Mouse (Mus musculus): Measurements from ENCODE around the gene Wdr78. TPM values are rescaled to one million over a fixed set of nuclear protein-coding genes. Genes with fewer than 3 reads are reported as not detected.

Gene Wdr78
- polyA plus RNA-seq, 1 experiment from 2014 or later, result 0.52 TPM

GRCm38 (mm10) chr4:103006943-103007418, 107.4 kb downstream of the Wdr78 start:
- H3K9me3 ChIP-seq (replicated peaks), result no peaks in the 10 kb centered on the region
- no peaks in the 10 kb centered on the region for H3K27me3 ChIP-seq
- 41% methylated on average over 4 of the region's 4 CpGs for WGBS (ENCODE audit: insufficient replicate concordance)
- no peak for ATAC-seq (ENCODE audit: low read depth)
- H3K4me1 ChIP-seq (replicated peaks), result no peaks in the 10 kb centered on the region
- no peak for DNase-seq
- no peak overlapping the region for H3K27ac ChIP-seq
- H3K36me3 ChIP-seq, result no peaks in the 10 kb centered on the region
- no peak overlapping the region for H3K9ac ChIP-seq
- H3K4me2 ChIP-seq, result no peak overlapping the region
- no peak overlapping the region for H3K4me3 ChIP-seq (replicated peaks)

GRCm38 (mm10) chr4:103006266-103006665, 108.1 kb downstream of the Wdr78 start:
- ATAC-seq (ENCODE audit: low read depth) (no peak), DNase-seq (no peak)
- H3K4me1 ChIP-seq (replicated peaks), result no peaks in the 10 kb centered on the region
- H3K9ac ChIP-seq, result no peak overlapping the region
- no peak overlapping the region for H3K4me3 ChIP-seq (replicated peaks)
- H3K36me3 ChIP-seq, result no peaks in the 10 kb centered on the region
- H3K4me2 ChIP-seq, result no peak overlapping the region
- H3K27me3 ChIP-seq, result no peaks in the 10 kb centered on the region
- H3K9me3 ChIP-seq (replicated peaks), result no peaks in the 10 kb centered on the region
- no peak overlapping the region for H3K27ac ChIP-seq
- 60% methylated on average over 5 of the region's 5 CpGs for WGBS (ENCODE audit: insufficient replicate concordance)

- WGBS (ENCODE audit: insufficient replicate concordance), result 72% methylated on average over 15 of the region's 15 CpGs
Observed at GRCm38 (mm10) chr4:103005190-103005945, 109.0 kb downstream of the Wdr78 start.

DNA sequence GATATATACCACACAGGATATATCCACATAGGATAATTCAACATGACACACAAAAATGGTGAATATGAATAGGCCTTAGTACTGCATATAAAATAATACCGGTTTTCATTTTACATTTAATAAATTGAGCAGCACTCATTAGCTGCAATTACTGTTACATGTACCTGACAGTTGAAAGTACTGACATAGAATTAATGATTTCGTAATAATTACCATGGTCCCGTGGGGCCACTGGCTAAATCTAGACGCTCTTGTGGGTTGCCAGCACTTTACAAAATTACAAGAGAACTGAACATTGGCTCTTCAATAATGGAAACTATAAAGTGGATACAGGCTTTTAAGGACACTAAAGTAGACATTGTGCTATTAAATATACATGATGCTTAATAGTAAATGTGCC, 109.7 kb downstream of the Wdr78 start:
- no peak for ATAC-seq (ENCODE audit: low read depth)
- H3K4me1 ChIP-seq (replicated peaks), result no peaks in the 10 kb centered on the region
- no peaks in the 10 kb centered on the region for H3K9me3 ChIP-seq (replicated peaks)
- no peak overlapping the region for H3K4me2 ChIP-seq
- DNase-seq, result no peak
- no peak overlapping the region for H3K4me3 ChIP-seq (replicated peaks)
- no peaks in the 10 kb centered on the region for H3K36me3 ChIP-seq
- 74% methylated on average over 4 of the region's 4 CpGs for WGBS (ENCODE audit: insufficient replicate concordance)
- no peaks in the 10 kb centered on the region for H3K27me3 ChIP-seq
- no peak overlapping the region for H3K27ac ChIP-seq
- H3K9ac ChIP-seq, result no peak overlapping the region

More at GRCm38 (mm10) chr4:103005190-103005945, 109.0 kb downstream of the Wdr78 start:
- DNase-seq (no peak), ATAC-seq (ENCODE audit: low read depth) (no peak)
- Histone ChIP-seq H3K4me1 (replicated peaks) (no peaks in the 10 kb centered on the region), H3K4me2 (no peak overlapping the region), H3K9me3 (replicated peaks) (no peaks in the 10 kb centered on the region), H3K27me3 (no peaks in the 10 kb centered on the region), H3K4me3 (replicated peaks) (no peak overlapping the region), H3K27ac (no peak overlapping the region), H3K9ac (no peak overlapping the region), H3K36me3 (no peaks in the 10 kb centered on the region)

- WGBS (ENCODE audit: insufficient replicate concordance), result 70% methylated on average over 3 of the region's 3 CpGs
- H3K36me3 ChIP-seq, result no peaks in the 10 kb centered on the region
- no peak for ATAC-seq (ENCODE audit: low read depth)
Observed at GRCm38 (mm10) chr4:102991685-102992084, 122.7 kb downstream of the Wdr78 start.

GRCm38 (mm10) chr4:102990595-102991340, 123.6 kb downstream of the Wdr78 start:
- WGBS (ENCODE audit: insufficient replicate concordance), result 67% methylated on average over 11 of the region's 11 CpGs
- Histone ChIP-seq H3K4me2 (no peak overlapping the region), H3K27me3 (no peaks in the 10 kb centered on the region), H3K36me3 (no peaks in the 10 kb centered on the region), H3K4me3 (replicated peaks) (no peak overlapping the region), H3K27ac (no peak overlapping the region), H3K4me1 (replicated peaks) (no peaks in the 10 kb centered on the region), H3K9me3 (replicated peaks) (no peaks in the 10 kb centered on the region), H3K9ac (no peak overlapping the region)
- DNase-seq (no peak), ATAC-seq (ENCODE audit: low read depth) (no peak)

More at GRCm38 (mm10) chr4:102991685-102992084, 122.7 kb downstream of the Wdr78 start:
- no peak overlapping the region for H3K9ac ChIP-seq
- H3K27me3 ChIP-seq, result no peaks in the 10 kb centered on the region
- no peaks in the 10 kb centered on the region for H3K9me3 ChIP-seq (replicated peaks)
- H3K4me3 ChIP-seq (replicated peaks), result no peak overlapping the region
- no peak overlapping the region for H3K4me2 ChIP-seq
- H3K4me1 ChIP-seq (replicated peaks), result no peaks in the 10 kb centered on the region
- H3K27ac ChIP-seq, result no peak overlapping the region
- no peak for DNase-seq

GRCm38 (mm10) chr4:102990016-102990415, 124.3 kb downstream of the Wdr78 start:
- H3K4me1 ChIP-seq (replicated peaks), result no peaks in the 10 kb centered on the region

GRCm38 (mm10) chr4:102989391-102989790, 125.0 kb downstream of the Wdr78 start:
- ATAC-seq (ENCODE audit: low read depth), result no peak
- no peak for DNase-seq
- no peaks in the 10 kb centered on the region for H3K27me3 ChIP-seq
- no peak overlapping the region for H3K4me3 ChIP-seq (replicated peaks)
- H3K36me3 ChIP-seq, result no peaks in the 10 kb centered on the region
- no peaks in the 10 kb centered on the region for H3K4me1 ChIP-seq (replicated peaks)
- H3K9ac ChIP-seq, result no peak overlapping the region
- H3K27ac ChIP-seq, result no peak overlapping the region
- H3K4me2 ChIP-seq, result no peak overlapping the region
- H3K9me3 ChIP-seq (replicated peaks), result no peaks in the 10 kb centered on the region
- WGBS (ENCODE audit: insufficient replicate concordance), result 62% methylated on average over 5 of the region's 5 CpGs

More at GRCm38 (mm10) chr4:102990016-102990415, 124.3 kb downstream of the Wdr78 start:
- Histone ChIP-seq H3K9me3 (replicated peaks) (no peaks in the 10 kb centered on the region), H3K27ac (no peak overlapping the region), H3K4me3 (replicated peaks) (no peak overlapping the region), H3K36me3 (no peaks in the 10 kb centered on the region), H3K4me2 (no peak overlapping the region), H3K9ac (no peak overlapping the region), H3K27me3 (no peaks in the 10 kb centered on the region)
- ATAC-seq (ENCODE audit: low read depth) (no peak), DNase-seq (no peak)
- WGBS (ENCODE audit: insufficient replicate concordance), result 61% methylated on average over 4 of the region's 4 CpGs

DNA sequence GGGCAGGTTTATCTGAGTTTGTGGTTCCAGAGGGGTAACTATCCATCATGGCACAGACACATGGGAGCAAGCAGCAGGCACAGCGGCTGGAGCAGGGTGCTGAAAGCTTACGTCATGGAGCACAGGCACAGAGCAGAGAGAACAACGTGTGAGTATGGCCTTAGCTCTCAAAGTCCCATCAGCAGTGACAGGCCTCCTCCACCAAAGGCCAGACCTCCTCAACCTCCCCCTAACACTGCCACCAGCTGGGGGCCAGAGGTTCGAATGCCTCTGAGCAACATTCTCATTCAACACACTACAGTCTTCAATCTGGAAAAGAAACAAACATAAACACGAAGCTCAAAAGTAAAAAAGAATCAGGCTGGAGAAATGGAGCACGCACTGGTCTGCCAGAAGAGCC, 125.8 kb downstream of the Wdr78 start:
- DNase-seq (no peak), ATAC-seq (ENCODE audit: low read depth) (no peak)
- no peak overlapping the region for H3K27ac ChIP-seq
- WGBS (ENCODE audit: insufficient replicate concordance), result 56% methylated on average over 6 of the region's 6 CpGs
- no peaks in the 10 kb centered on the region for H3K9me3 ChIP-seq (replicated peaks)
- no peaks in the 10 kb centered on the region for H3K27me3 ChIP-seq
- H3K4me3 ChIP-seq (replicated peaks), result no peak overlapping the region
- H3K4me1 ChIP-seq (replicated peaks), result no peaks in the 10 kb centered on the region
- H3K4me2 ChIP-seq, result no peak overlapping the region
- no peak overlapping the region for H3K9ac ChIP-seq
- H3K36me3 ChIP-seq, result no peaks in the 10 kb centered on the region
